Mouse (Mus musculus): ENCODE data around the gene Eya2.
"Not testable (repeated sequence)": the region's sequence is repeated elsewhere in the genome, so short reads cannot be mapped to it uniquely, and the experiment has no call there.

Gene Eya2

GRCm38 (mm10) chr2:165769375-165769948 lies 174.6 kb downstream of the Eya2 start:
- DNase-seq (ENCODE audit: low read depth, low spot score), result no peak

- peak; percentile 93 for DNase-seq (ENCODE audit: low read depth, low spot score)
Measured at GRCm38 (mm10) chr2:165778927-165779326, 184.1 kb downstream of the Eya2 start.

- peak; percentile 78 for DNase-seq (ENCODE audit: low read depth, low spot score)
Measured at GRCm38 (mm10) chr2:165782324-165782723, 187.5 kb downstream of the Eya2 start.

GRCm38 (mm10) chr2:165785312-165786036 lies 190.6 kb downstream of the Eya2 start:
- peak; percentile 62 for DNase-seq (ENCODE audit: low read depth, low spot score)

GRCm38 (mm10) chr2:165786467-165786866 lies 191.6 kb downstream of the Eya2 start:
- no peak for DNase-seq (ENCODE audit: low read depth, low spot score)

GRCm38 (mm10) chr2:165788005-165788404 lies 193.2 kb downstream of the Eya2 start:
- DNase-seq (ENCODE audit: low read depth, low spot score), result peak; percentile 96

GRCm38 (mm10) chr2:165788796-165789195 lies 194.0 kb downstream of the Eya2 start:
- DNase-seq (ENCODE audit: low read depth, low spot score), result no peak

GRCm38 (mm10) chr2:165789667-165790066 lies 194.8 kb downstream of the Eya2 start:
- DNase-seq (ENCODE audit: low read depth, low spot score), result no peak

GRCm38 (mm10) chr2:165791026-165791425 lies 196.2 kb downstream of the Eya2 start:
- DNase-seq (ENCODE audit: low read depth, low spot score), result no peak

- peak; percentile 75 for DNase-seq (ENCODE audit: low read depth, low spot score)
Measured at GRCm38 (mm10) chr2:165791657-165792056, 196.8 kb downstream of the Eya2 start.

GRCm38 (mm10) chr2:165792431-165793282 lies 197.8 kb downstream of the Eya2 start:
- no peak for DNase-seq (ENCODE audit: low read depth, low spot score)

- DNase-seq (ENCODE audit: low read depth, low spot score), result no peak
Measured at GRCm38 (mm10) chr2:165793283-165793638, 198.4 kb downstream of the Eya2 start.

GRCm38 (mm10) chr2:165797876-165798275 lies 203.0 kb downstream of the Eya2 start:
- no peak for DNase-seq (ENCODE audit: low read depth, low spot score)

- not testable (repeated sequence) for DNase-seq (ENCODE audit: low read depth, low spot score)
Measured at GRCm38 (mm10) chr2:165800174-165800573, 205.3 kb downstream of the Eya2 start.

- DNase-seq (ENCODE audit: low read depth, low spot score), result no peak
Measured at GRCm38 (mm10) chr2:165808179-165808975, 213.5 kb downstream of the Eya2 start.

GRCm38 (mm10) chr2:165809091-165809490 lies 214.3 kb downstream of the Eya2 start:
- DNase-seq (ENCODE audit: low read depth, low spot score), result no peak

- no peak for DNase-seq (ENCODE audit: low read depth, low spot score)
Measured at GRCm38 (mm10) chr2:165809901-165810477, 215.2 kb downstream of the Eya2 start.

GRCm38 (mm10) chr2:165811536-165811935 lies 216.7 kb downstream of the Eya2 start:
- DNase-seq (ENCODE audit: low read depth, low spot score), result peak; percentile 74

- DNase-seq (ENCODE audit: low read depth, low spot score), result no peak
Measured at GRCm38 (mm10) chr2:165812889-165813288, 218.1 kb downstream of the Eya2 start.

GRCm38 (mm10) chr2:165815103-165815880 lies 220.5 kb downstream of the Eya2 start:
- no peak for DNase-seq (ENCODE audit: low read depth, low spot score)
